Mouse (Mus musculus) cerebellum, postnatal 36 days (tissue): ENCODE results near the gene Myb.
"Not testable (repeated sequence)": the region's sequence is repeated elsewhere in the genome, so short reads cannot be mapped to it uniquely, and the experiment has no call there.

Experiments
- DNase-seq, 2 experiments: peaks; one replicate each; pipeline ENCODE4 v3.0.0; 2021 to 2022; ENCODE audit warnings: mixed read lengths in 2 of 2

The Myb gene

DNA sequence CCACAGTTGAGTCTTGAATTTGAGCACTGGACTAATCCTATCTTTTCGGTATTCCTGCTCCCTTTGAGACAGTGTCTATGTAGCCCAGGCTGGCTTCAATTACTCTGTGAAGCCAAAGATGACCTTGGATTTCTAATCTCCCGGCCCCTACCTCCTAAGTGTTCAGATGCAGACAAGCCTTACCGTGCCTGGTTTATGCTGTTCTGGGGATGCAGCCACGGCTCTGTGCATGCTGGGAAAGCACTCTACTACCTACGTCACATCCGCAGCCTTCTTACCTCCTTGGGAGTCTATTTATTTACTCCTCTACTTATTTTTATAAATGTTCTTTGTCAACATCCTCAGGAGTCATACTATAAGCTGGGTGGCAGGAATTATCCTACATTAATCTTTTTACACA lies 7.1 kb upstream of the Myb start:
- no peak for DNase-seq

DNA sequence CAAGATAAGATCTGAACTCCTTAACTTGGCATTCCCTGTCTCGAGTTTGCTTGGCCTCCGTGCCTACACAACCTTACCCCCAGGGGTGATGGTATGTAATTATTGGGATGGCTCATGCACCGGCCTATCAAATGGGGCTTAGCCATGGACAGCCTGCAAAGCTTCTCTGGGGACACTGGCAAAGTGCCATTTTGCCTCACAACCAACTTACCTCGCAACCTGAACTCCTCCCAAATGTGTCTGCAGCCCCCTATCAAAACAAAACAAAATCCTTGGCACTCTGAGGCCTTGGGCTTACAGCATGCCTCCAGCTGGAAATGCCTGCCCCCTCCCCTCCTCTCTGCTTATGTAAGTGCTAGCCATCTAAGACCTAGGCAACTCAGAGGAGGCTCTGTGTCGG lies 6.4 kb upstream of the Myb start:
- no peak for DNase-seq

- no peak for DNase-seq
Observed at GRCm38 (mm10) chr10:21165411-21165810, 4.6 kb upstream of the Myb start.

GRCm38 (mm10) chr10:21162124-21162523 lies 1.3 kb upstream of the Myb start:
- no peak for DNase-seq

DNA sequence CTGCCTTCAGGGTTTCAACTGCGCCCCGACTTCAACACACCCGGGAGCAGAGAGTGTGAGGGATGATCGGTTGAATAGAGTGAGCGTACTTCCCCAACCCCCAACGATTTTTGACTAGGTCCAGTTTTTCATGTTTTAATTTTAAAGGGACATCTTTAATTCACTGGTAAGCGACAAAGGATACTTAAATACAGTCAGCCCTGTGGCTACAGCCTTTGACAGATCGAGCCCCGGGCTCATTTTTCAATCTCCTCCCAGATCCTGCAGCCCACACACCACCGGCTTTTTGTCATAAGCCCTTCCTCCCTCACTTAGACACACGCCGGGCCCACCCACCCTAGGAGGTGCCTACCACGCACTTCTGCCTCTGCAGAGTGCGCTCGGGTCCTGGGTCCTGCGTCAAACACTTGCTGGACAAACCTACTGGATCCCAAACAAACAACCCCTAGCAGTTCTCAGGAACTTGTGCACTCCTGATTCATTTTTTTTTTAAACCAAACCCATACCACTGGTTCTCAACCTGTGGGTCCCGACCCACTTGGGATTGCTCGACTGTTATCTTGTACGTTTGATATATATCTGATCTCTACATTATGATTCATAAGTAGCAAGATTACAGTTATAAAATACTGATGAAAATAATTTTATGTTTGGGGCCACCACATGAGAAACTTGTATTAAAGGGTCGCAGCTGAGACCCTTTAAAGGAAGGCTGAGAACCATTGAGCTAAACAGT lies 743 bp upstream of the Myb start:
- peak in 1 of 2 experiments; percentile 7 for DNase-seq

DNA sequence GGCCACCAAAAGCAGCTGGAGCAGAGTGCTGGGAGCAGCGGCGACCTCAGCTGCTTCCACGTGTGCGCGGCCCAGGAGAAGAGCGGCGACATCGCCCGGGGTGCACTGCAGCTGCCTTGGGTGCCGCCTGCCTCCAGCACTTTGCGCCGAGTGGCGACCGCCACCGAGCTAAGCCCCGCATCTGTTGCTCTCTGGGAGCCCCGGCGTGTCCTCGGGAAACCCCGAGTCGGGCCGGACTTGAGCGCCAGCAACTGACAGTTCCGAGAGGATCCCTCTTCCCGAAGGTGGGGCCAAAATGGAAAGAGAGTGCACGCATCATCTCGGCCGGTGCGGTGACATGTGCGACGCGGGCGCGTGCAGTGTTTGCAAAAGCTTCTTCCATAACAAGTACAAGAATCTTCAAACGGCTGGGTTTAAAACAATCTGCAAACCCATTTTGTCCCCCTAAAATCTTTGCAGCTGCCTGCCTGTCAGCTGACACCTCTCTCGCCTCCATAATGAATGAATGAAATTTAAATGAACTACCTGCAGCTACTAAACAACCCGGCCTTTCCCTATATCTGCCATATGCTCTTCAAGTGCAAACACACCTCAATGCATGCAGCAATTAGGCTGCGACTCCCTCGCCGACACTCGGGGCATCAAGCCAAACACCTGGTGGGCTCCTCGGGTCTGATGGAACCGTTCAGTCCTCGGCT lies 938 bp downstream of the Myb start:
- peak; percentile 27 to 28 for DNase-seq

- DNase-seq, result peak; percentile 8 to 15
Observed at GRCm38 (mm10) chr10:21158918-21159443, 1.8 kb downstream of the Myb start.

- peak; percentile 36 to 49 for DNase-seq
Observed at GRCm38 (mm10) chr10:21158111-21158917, 2.5 kb downstream of the Myb start.

GRCm38 (mm10) chr10:21156953-21157499 lies 3.8 kb downstream of the Myb start:
- DNase-seq, result no peak

GRCm38 (mm10) chr10:21156416-21156815 lies 4.4 kb downstream of the Myb start:
- DNase-seq, result no peak

DNA sequence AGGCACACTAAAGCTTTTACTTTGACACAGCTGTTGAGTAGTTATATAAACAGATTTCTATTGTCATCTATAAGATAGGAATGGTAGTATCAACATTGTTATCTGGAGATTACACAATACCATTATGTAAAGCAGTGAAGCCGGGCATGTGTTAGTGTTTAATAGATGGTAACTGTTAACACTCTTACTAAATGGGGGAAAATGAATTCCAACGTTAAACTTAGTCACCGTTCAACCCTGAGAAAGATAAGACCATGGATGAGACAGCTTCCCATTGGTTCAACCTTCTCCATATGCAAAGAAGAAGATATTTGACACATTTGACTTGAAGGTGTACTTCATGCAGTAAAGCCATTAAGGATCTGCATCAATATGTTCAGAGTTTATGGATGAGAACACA lies 5.9 kb downstream of the Myb start:
- no peak for DNase-seq

DNA sequence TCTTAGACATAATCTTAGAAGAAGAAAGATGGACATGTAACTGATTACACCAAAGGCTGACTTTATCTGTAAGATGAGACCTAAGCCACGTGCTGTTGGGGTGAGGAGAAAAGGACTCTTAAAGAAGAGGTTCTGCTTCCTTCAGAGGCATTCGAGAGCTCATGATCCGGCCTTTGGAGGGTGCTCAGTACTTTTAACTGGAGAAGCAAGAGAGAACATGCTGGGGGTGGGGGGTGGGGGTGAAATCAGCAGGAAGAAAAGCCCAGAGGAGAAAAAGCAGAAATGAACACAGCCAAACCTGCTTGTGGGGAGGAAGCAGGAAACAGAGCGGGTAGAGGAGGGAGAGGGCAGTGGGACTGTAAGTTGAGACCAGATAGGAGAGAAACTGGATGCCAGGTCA lies 7.4 kb downstream of the Myb start:
- no peak for DNase-seq

- DNase-seq, result no peak
Observed at GRCm38 (mm10) chr10:21152812-21153211, 8.0 kb downstream of the Myb start.

DNA sequence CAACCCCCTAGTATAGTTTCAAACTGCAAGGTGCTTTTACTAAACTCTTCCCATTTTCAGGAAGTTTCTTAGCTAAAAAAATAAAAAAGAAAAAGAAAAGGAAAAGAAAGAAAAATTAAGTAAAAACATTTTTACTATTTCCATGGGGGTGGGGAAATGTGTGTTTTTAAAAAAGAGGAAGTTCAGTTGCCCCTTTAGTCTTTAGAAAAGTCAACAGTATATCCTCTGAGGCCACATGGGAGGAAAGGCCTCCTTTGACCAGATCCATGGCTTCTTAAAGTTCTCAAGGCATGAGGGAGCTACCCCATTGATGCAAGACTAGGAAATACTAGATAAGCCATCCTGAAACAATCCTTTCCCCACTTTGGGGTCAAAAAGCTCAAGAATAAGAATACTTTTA lies 9.5 kb downstream of the Myb start:
- no peak for DNase-seq

GRCm38 (mm10) chr10:21149945-21150344 lies 10.8 kb downstream of the Myb start:
- not testable (repeated sequence) for DNase-seq

GRCm38 (mm10) chr10:21146719-21147118 lies 14.1 kb downstream of the Myb start:
- no peak for DNase-seq

- DNase-seq, result no peak
Observed at GRCm38 (mm10) chr10:21146263-21146662, 14.5 kb downstream of the Myb start.

DNA sequence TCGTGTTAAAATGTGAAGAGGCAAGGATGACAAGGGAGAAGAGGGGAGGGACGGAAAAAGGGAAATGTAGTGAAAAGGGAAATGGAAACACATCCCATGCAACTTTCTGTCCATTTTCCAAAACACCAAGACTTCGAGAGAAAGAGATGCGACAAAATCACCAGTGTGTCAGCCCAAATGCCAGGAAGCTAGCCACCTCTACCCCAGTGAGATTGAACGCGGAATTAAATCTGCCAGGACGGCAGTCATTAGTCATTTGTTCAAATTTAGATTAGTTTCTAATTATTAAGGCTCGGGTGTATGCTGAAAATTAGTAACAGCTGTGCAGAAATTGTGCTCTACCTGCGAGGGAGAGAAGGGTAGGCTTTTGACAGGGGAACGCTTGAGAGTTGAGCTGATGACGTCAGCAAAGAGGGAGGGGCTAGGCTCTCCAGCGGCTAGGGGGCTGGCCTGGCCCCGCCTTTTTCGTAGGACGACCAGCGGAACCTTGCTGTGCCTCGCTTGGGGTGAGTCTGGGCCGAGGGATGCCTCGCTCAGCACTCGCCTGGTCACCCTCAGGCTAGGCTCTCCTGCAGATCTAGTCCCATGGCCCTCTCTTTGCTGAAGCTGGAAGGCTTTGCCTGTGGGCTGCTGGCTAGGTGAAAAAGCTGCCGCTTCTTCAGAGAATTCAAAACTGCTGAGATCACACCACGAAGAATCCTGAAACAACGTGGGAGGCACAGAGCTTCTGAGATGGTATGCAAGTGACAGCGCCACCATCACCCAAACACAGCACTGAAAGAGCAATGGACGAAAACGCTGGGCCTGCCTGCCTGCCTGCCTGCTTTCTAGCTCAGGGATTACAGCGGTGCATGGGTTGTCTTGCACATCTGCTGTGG lies 15.9 kb downstream of the Myb start:
- peak; percentile 51 to 61 for DNase-seq

DNA sequence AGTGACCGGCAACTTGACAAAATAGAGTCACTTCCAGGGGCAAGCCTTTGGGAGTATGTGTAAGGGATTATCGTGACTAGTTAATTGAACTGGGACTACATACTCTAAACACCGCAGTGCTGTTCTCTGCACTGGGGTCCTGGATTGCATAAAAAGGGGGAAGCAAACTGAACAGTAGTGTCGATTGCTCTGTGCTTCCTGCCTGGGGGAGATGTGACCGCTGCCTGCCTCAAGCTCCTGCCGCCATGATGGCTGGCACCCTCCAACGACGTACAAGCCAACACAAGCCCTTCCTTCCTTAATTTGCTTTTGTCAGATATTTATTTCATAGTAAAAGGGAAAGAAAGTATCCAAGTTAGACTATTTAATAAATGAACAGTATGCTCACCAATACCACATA lies 25.5 kb downstream of the Myb start:
- DNase-seq, result no peak

GRCm38 (mm10) chr10:21130901-21131493 lies 29.8 kb downstream of the Myb start:
- DNase-seq, result no peak

DNA sequence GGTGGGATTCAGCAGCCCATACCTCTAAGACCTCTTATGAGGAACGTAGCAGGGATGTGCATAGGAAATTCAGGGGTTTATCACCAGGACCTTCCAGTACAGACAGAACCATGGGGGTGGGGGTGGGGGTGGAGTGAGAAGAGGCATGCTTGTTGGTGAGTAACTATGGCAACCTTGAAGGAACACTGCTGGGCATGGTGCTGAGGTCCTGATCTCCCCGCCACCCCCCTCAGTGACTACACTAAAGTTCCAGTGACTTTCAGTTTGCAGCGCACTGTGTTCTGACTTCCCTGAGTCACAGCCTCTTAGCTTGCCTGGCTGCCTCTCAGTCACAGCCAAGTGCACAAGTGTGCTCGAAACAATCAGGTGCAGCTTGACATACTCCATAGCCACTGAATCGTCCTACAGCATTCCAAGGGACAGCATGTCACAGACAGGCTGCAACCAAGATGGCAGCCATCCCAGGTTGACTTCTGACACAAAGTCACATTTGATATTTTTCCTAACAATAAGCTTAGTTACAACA lies 32.6 kb downstream of the Myb start:
- DNase-seq, result no peak
